Mouse (Mus musculus) kidney, adult 2 months (tissue): ENCODE measurements around the gene Celf2. TPM values are rescaled to one million over a fixed set of nuclear protein-coding genes. Genes with fewer than 3 reads are reported as not detected.

Experiments
- DNase-seq: peaks from one replicate; pipeline ENCODE4 v3.0.0; 2021
- H3K27ac ChIP-seq: fragments of 200-500 bp; 2 replicates; pipeline ENCODE4 v1.5.1; 2012; ENCODE audit warnings: low read depth, low read length, control low read depth, inconsistent platforms; ENCODE audit not compliant: insufficient read depth
- H3K27me3 ChIP-seq: fragments of 200-500 bp; replicated peaks from 2 replicates; pipeline ENCODE4 v1.6.1; 2012; ENCODE audit warnings: mild to moderate bottlenecking, moderate library complexity, low read length, inconsistent platforms; ENCODE audit not compliant: control insufficient read depth, insufficient read depth
- H3K36me3 ChIP-seq: fragments of 200-500 bp; 2 replicates; pipeline ENCODE4 v1.6.1; 2012; ENCODE audit warnings: mild to moderate bottlenecking, moderate library complexity, low read length, inconsistent platforms; ENCODE audit not compliant: control insufficient read depth, insufficient read depth
- H3K4me1 ChIP-seq: fragments of 200-500 bp; 2 replicates; pipeline ENCODE4 v1.6.1; 2011; ENCODE audit warnings: low read length; ENCODE audit not compliant: control insufficient read depth, insufficient read depth
- H3K4me3 ChIP-seq: fragments of 200-500 bp; 2 replicates; pipeline ENCODE4 v1.5.1; 2011; ENCODE audit warnings: mild to moderate bottlenecking, low read depth, low read length, control low read depth; ENCODE audit not compliant: insufficient read depth
- CTCF ChIP-seq: fragments of 200-500 bp; conservative IDR thresholded peaks from 2 replicates; pipeline ENCODE4 v1.5.1; 2011; ENCODE audit warnings: low read depth, mild to moderate bottlenecking, control low read depth, low read length, moderate library complexity, mixed read lengths; ENCODE audit not compliant: insufficient read depth, insufficient read length
- POLR2A ChIP-seq: fragments of 200-500 bp; IDR thresholded peaks from one replicate; pipeline ENCODE4 v1.6.1; 2011; ENCODE audit warnings: low read depth, low read length, control low read depth
- WGBS: fragments of 180-500 bp; shearing (Covaris S2); methylation state at CpG from one replicate; pipeline ENCODE4 v1.1.7; 2018; 5-methylcytosine and 5-hydroxymethylcytosine counted together
- polyA plus RNA-seq: library from polyadenylated mRNA; depleted of rRNA; stranded (reverse); fragments of >200 nt; gene quantifications from 2 replicates; pipeline ENCODE4 v1.2.3, GENCODE M21; 2012

Celf2 gene
- polyA plus RNA-seq, 1 experiment, result 11.5 TPM

- no peaks in the 10 kb centered on the region for H3K27me3 ChIP-seq
- H3K27ac ChIP-seq, result no peak overlapping the region
- H3K4me1 ChIP-seq, result no peaks in the 10 kb centered on the region
- WGBS, result 90% methylated on average over 3 of the region's 3 CpGs
- no peak for DNase-seq
- no peak for TF ChIP-seq POLR2A
- TF ChIP-seq CTCF, result no peak
- H3K4me3 ChIP-seq, result no peak overlapping the region
- H3K36me3 ChIP-seq, result no peaks in the 10 kb centered on the region
Measured at GRCm38 (mm10) chr2:6674401-6674800, 835.0 kb downstream of the Celf2 start.

GRCm38 (mm10) chr2:6673418-6673817, 835.9 kb downstream of the Celf2 start:
- WGBS, result 88% methylated on average over 3 of the region's 3 CpGs
- no peak for TF ChIP-seq CTCF
- no peak for TF ChIP-seq POLR2A
- H3K27ac ChIP-seq, result no peak overlapping the region
- DNase-seq, result no peak
- no peaks in the 10 kb centered on the region for H3K27me3 ChIP-seq
- H3K4me3 ChIP-seq, result no peak overlapping the region
- H3K36me3 ChIP-seq, result no peaks in the 10 kb centered on the region
- H3K4me1 ChIP-seq, result no peaks in the 10 kb centered on the region

GRCm38 (mm10) chr2:6667611-6668010, 841.8 kb downstream of the Celf2 start:
- no peaks in the 10 kb centered on the region for H3K27me3 ChIP-seq

GRCm38 (mm10) chr2:6659834-6660233, 849.5 kb downstream of the Celf2 start:
- Histone ChIP-seq H3K27me3 (no peaks in the 10 kb centered on the region), H3K36me3 (no peaks in the 10 kb centered on the region), H3K4me1 (no peaks in the 10 kb centered on the region), H3K4me3 (no peak overlapping the region), H3K27ac (no peak overlapping the region)
- TF ChIP-seq CTCF, result no peak
- no peak for TF ChIP-seq POLR2A
- no peak for DNase-seq
- 92% methylated on average over 4 of the region's 4 CpGs for WGBS

More at GRCm38 (mm10) chr2:6667611-6668010, 841.8 kb downstream of the Celf2 start:
- H3K27ac ChIP-seq, result no peak overlapping the region
- no peaks in the 10 kb centered on the region for H3K36me3 ChIP-seq
- H3K4me3 ChIP-seq, result no peak overlapping the region
- no peaks in the 10 kb centered on the region for H3K4me1 ChIP-seq
- TF ChIP-seq CTCF (no peak), POLR2A (no peak)
- no peak for DNase-seq
- 37% methylated on average over 4 of the region's 4 CpGs for WGBS

- Histone ChIP-seq H3K4me1 (no peaks in the 10 kb centered on the region), H3K36me3 (no peaks in the 10 kb centered on the region), H3K27ac (no peak overlapping the region), H3K27me3 (no peaks in the 10 kb centered on the region), H3K4me3 (no peak overlapping the region)
- no peak for TF ChIP-seq CTCF
- no peak for TF ChIP-seq POLR2A
- no peak for DNase-seq
- 80% methylated on average over 6 of the region's 6 CpGs for WGBS
Measured at GRCm38 (mm10) chr2:6653719-6654118, 855.6 kb downstream of the Celf2 start.

- WGBS, result 93% methylated on average over 1 of the region's 1 CpGs
- Histone ChIP-seq H3K4me3 (no peak overlapping the region), H3K27ac (no peak overlapping the region), H3K36me3 (no peaks in the 10 kb centered on the region), H3K27me3 (no peaks in the 10 kb centered on the region), H3K4me1 (no peaks in the 10 kb centered on the region)
- DNase-seq, result no peak
- TF ChIP-seq CTCF (no peak), POLR2A (no peak)
Measured at GRCm38 (mm10) chr2:6651697-6652096, 857.7 kb downstream of the Celf2 start.

GRCm38 (mm10) chr2:6648877-6649276, 860.5 kb downstream of the Celf2 start:
- Histone ChIP-seq H3K4me3 (no peak overlapping the region), H3K27me3 (no peaks in the 10 kb centered on the region), H3K4me1 (no peaks in the 10 kb centered on the region; the same call in 1 of the 2 replicates), H3K36me3 (no peaks in the 10 kb centered on the region), H3K27ac (no peak overlapping the region)
- TF ChIP-seq CTCF, result no peak
- WGBS, result 81% methylated on average over 6 of the region's 6 CpGs
- DNase-seq, result no peak

GRCm38 (mm10) chr2:6647028-6647427, 862.3 kb downstream of the Celf2 start:
- Histone ChIP-seq H3K4me3 (no peak overlapping the region), H3K36me3 (no peaks in the 10 kb centered on the region), H3K4me1 (no peaks in the 10 kb centered on the region; the same call in 1 of the 2 replicates), H3K27me3 (no peaks in the 10 kb centered on the region), H3K27ac (no peak overlapping the region)
- TF ChIP-seq POLR2A, result no peak
- no peak for TF ChIP-seq CTCF
- DNase-seq, result no peak
- WGBS, result 82% methylated on average over 4 of the region's 4 CpGs
